Mouse (Mus musculus): ENCODE results near the gene Irs2.

Irs2 gene

GRCm38 (mm10) chr8:11009431-11010071 is 1.3 kb upstream of the Irs2 start:
- DNase-seq (ENCODE audit: low spot score), result no peak

GRCm38 (mm10) chr8:11008842-11009420 is 673 bp upstream of the Irs2 start:
- DNase-seq (ENCODE audit: low spot score), result peak; percentile 95

GRCm38 (mm10) chr8:11007581-11008378 is 478 bp downstream of the Irs2 start:
- no peak for DNase-seq (ENCODE audit: low spot score)

GRCm38 (mm10) chr8:11007001-11007580 is 1.2 kb downstream of the Irs2 start:
- DNase-seq (ENCODE audit: low spot score), result peak; percentile 82

GRCm38 (mm10) chr8:11006276-11006630 is 2.0 kb downstream of the Irs2 start:
- DNase-seq (ENCODE audit: low spot score), result no peak

- DNase-seq (ENCODE audit: low spot score), result no peak
Observed at GRCm38 (mm10) chr8:11005460-11006275, 2.6 kb downstream of the Irs2 start.

GRCm38 (mm10) chr8:11004781-11005459 is 3.3 kb downstream of the Irs2 start:
- DNase-seq (ENCODE audit: low spot score), result no peak

GRCm38 (mm10) chr8:11003917-11004470 is 4.3 kb downstream of the Irs2 start:
- DNase-seq (ENCODE audit: low spot score), result no peak

- DNase-seq (ENCODE audit: low spot score), result no peak
Observed at GRCm38 (mm10) chr8:11003253-11003652, 5.0 kb downstream of the Irs2 start.

GRCm38 (mm10) chr8:11002816-11003215 is 5.4 kb downstream of the Irs2 start:
- DNase-seq (ENCODE audit: low spot score), result no peak

- no peak for DNase-seq (ENCODE audit: low spot score)
Observed at GRCm38 (mm10) chr8:11001062-11001549, 7.2 kb downstream of the Irs2 start.

GRCm38 (mm10) chr8:10999538-10999937 is 8.7 kb downstream of the Irs2 start:
- DNase-seq (ENCODE audit: low spot score), result no peak

GRCm38 (mm10) chr8:10996247-10996646 is 12.0 kb downstream of the Irs2 start:
- peak; percentile 77 for DNase-seq (ENCODE audit: low spot score)

GRCm38 (mm10) chr8:10995756-10996155 is 12.5 kb downstream of the Irs2 start:
- no peak for DNase-seq (ENCODE audit: low spot score)

GRCm38 (mm10) chr8:10994390-10994954 is 13.8 kb downstream of the Irs2 start:
- no peak for DNase-seq (ENCODE audit: low spot score)

- no peak for DNase-seq (ENCODE audit: low spot score)
Observed at GRCm38 (mm10) chr8:10993582-10994216, 14.6 kb downstream of the Irs2 start.

- DNase-seq (ENCODE audit: low spot score), result no peak
Observed at GRCm38 (mm10) chr8:10992081-10992480, 16.2 kb downstream of the Irs2 start.

- no peak for DNase-seq (ENCODE audit: low spot score)
Observed at GRCm38 (mm10) chr8:10991323-10991722, 16.9 kb downstream of the Irs2 start.

GRCm38 (mm10) chr8:10990421-10991110 is 17.7 kb downstream of the Irs2 start:
- DNase-seq (ENCODE audit: low spot score), result peak; percentile 70
